Mouse (Mus musculus) megakaryocyte, embryonic 14.5 days (primary cell): ENCODE data around the gene Atpaf2. TPM values are rescaled to one million over a fixed set of nuclear protein-coding genes. Genes with fewer than 3 reads are reported as not detected.

ENCODE experiments used
- H3K27me3 ChIP-seq: replicated peaks from 2 replicates; pipeline ENCODE3; 2012; ENCODE audit warnings: inconsistent platforms
- H3K36me3 ChIP-seq: replicated peaks from 2 replicates; pipeline ENCODE3; 2012; ENCODE audit warnings: low read length, inconsistent platforms, mixed read lengths
- H3K4me1 ChIP-seq: 2 replicates; pipeline ENCODE4 v1.6.1; 2012; ENCODE audit warnings: inconsistent platforms
- H3K4me3 ChIP-seq: replicated peaks from 2 replicates; pipeline ENCODE3; 2012; ENCODE audit warnings: moderate library complexity, mild to moderate bottlenecking, inconsistent platforms
- H3K9me3 ChIP-seq: 2 replicates; pipeline ENCODE4 v1.6.1; 2012; ENCODE audit warnings: inconsistent platforms
- FLI1 ChIP-seq: IDR thresholded peaks from 2 replicates; pipeline ENCODE4 v1.6.1; 2012; ENCODE audit warnings: low read length, inconsistent platforms, mixed read lengths
- GATA1 ChIP-seq: IDR thresholded peaks from 3 replicates; pipeline ENCODE4 v1.6.1; 2012; ENCODE audit warnings: mixed read lengths, low read length, inconsistent platforms, borderline replicate concordance
- polyA plus RNA-seq: library from polyadenylated mRNA; stranded (reverse); fragments of >175 nt; gene quantifications from 2 replicates; pipeline ENCODE4 v1.2.3, GENCODE M21; 2012; ENCODE audit warnings: low replicate concordance; ENCODE audit not compliant: insufficient read depth

Gene Atpaf2
- polyA plus RNA-seq, 1 experiment: 40.7 TPM

DNA sequence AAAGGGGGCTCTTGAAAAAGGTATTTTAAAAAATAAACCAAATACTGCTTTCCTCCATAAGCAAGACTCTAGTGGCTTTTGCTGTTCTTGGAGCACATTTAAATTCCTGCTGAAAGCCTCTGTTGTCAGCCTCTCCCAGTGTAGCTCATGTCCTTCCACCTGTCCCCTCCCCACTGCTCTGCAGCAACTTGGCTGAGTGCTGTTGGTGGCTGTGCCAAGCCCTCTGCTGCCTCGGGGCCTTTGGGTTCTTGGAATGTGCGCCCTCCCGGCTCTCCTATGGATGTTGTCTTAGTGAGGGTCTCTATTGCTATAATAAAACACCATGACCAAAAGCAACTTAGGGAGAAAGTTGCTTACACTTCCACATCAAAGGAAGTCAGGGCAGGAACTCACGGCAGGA, 48.8 kb downstream of the Atpaf2 start:
- H3K4me1 ChIP-seq: peaks cover 43% of the 10 kb centered on the region
- H3K4me3 ChIP-seq: no peak overlapping the region
- H3K9me3 ChIP-seq: no peaks in the 10 kb centered on the region
- TF ChIP-seq GATA1 (no peak), FLI1 (no peak)
- H3K27me3 ChIP-seq: peaks cover 38% of the 10 kb centered on the region
- no peaks in the 10 kb centered on the region for H3K36me3 ChIP-seq

- Histone ChIP-seq H3K36me3 (no peaks in the 10 kb centered on the region), H3K4me1 (peaks cover 43% of the 10 kb centered on the region), H3K9me3 (no peaks in the 10 kb centered on the region), H3K27me3 (peaks cover 42% of the 10 kb centered on the region), H3K4me3 (peak overlapping the region; percentile 19)
- no peak for TF ChIP-seq GATA1
- no peak for TF ChIP-seq FLI1
Measured at GRCm38 (mm10) chr11:60368909-60369308, 49.3 kb downstream of the Atpaf2 start.

GRCm38 (mm10) chr11:60367256-60367655, 51.0 kb downstream of the Atpaf2 start:
- peaks cover 52% of the 10 kb centered on the region for H3K27me3 ChIP-seq
- TF ChIP-seq GATA1: no peak
- no peak for TF ChIP-seq FLI1
- H3K9me3 ChIP-seq: no peaks in the 10 kb centered on the region
- no peaks in the 10 kb centered on the region for H3K36me3 ChIP-seq
- H3K4me1 ChIP-seq: peaks cover 43% of the 10 kb centered on the region
- H3K4me3 ChIP-seq: no peak overlapping the region

DNA sequence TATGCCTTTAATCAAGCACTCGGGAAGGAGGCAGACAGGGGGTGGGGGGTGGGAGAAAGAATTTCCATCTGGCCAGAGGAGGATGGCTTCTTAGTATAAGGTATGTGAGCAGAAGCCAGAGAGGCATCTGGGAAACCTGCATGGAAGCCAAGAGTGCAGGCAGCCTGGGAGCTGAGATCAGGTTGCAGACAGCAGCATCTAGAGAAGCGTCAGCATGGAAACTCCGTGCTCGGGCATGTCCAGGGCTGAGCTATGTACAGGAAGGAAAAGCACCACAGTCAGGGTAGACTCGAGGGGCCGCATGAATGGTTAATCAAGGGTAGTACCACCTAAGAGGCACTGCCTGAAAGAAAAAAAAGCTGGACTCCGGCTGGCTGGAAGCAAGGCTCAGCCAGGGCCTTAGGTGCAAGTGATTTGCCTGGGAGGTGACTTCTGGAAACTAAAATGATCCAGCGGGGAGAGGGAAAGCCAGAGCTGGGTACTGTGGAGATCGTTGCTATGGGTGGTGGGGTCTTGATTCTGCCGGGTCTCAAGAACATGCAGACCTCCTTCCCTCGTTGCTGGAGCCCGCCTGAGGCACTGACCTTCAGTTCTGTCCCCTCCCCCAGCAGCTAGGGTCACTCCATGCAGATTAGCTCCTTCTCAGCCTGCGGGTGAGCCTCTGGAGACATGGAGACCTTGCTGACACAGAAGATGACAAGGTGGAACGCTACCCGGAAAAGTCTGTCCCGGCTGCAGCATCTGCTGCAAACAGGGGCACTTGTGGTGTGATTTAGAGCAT, 51.8 kb downstream of the Atpaf2 start:
- Histone ChIP-seq H3K9me3 (no peaks in the 10 kb centered on the region), H3K4me1 (peaks cover 46% of the 10 kb centered on the region), H3K27me3 (peaks cover 52% of the 10 kb centered on the region), H3K36me3 (no peaks in the 10 kb centered on the region), H3K4me3 (no peak overlapping the region)
- TF ChIP-seq GATA1: no peak
- TF ChIP-seq FLI1: no peak

- Histone ChIP-seq H3K36me3 (no peaks in the 10 kb centered on the region), H3K4me3 (no peak overlapping the region), H3K9me3 (no peaks in the 10 kb centered on the region), H3K27me3 (peaks cover 26% of the 10 kb centered on the region), H3K4me1 (peaks cover 58% of the 10 kb centered on the region)
- TF ChIP-seq FLI1 (no peak), GATA1 (no peak)
Measured at GRCm38 (mm10) chr11:60360631-60361201, 57.5 kb downstream of the Atpaf2 start.

GRCm38 (mm10) chr11:60359936-60360335, 58.3 kb downstream of the Atpaf2 start:
- H3K4me3 ChIP-seq: no peak overlapping the region
- H3K4me1 ChIP-seq: peaks cover 57% of the 10 kb centered on the region
- H3K9me3 ChIP-seq: no peaks in the 10 kb centered on the region
- no peaks in the 10 kb centered on the region for H3K36me3 ChIP-seq
- no peak for TF ChIP-seq FLI1
- no peak for TF ChIP-seq GATA1
- peaks cover 19% of the 10 kb centered on the region for H3K27me3 ChIP-seq

- Histone ChIP-seq H3K4me3 (no peak overlapping the region), H3K36me3 (no peaks in the 10 kb centered on the region), H3K27me3 (peaks cover 12% of the 10 kb centered on the region), H3K9me3 (no peaks in the 10 kb centered on the region), H3K4me1 (peaks cover 57% of the 10 kb centered on the region)
- TF ChIP-seq GATA1: no peak
- TF ChIP-seq FLI1: no peak
Measured at GRCm38 (mm10) chr11:60359138-60359537, 59.1 kb downstream of the Atpaf2 start.

GRCm38 (mm10) chr11:60358548-60358947, 59.7 kb downstream of the Atpaf2 start:
- Histone ChIP-seq H3K27me3 (peaks cover 6% of the 10 kb centered on the region), H3K9me3 (no peaks in the 10 kb centered on the region), H3K36me3 (no peaks in the 10 kb centered on the region), H3K4me3 (no peak overlapping the region), H3K4me1 (peaks cover 62% of the 10 kb centered on the region)
- TF ChIP-seq FLI1: no peak
- no peak for TF ChIP-seq GATA1

DNA sequence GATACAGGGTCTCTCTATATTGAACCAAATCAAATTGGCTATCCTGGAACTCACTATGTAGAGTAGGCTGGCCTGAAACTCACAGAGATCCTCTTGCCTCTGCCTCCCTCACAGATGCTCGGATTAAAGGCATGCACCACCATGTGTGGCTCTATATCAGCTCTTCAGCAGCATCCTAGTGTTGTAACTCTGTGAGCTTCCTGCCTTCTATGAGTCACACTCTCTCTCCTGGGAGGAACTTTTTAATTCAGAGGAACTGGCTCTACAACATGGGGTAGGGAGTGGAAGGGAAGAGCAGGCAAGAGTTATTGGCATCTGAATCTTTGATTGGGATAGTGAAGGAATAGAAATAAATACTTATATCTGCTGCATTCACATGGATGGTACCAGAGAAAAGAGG, 61.1 kb downstream of the Atpaf2 start:
- H3K4me3 ChIP-seq: no peak overlapping the region
- H3K9me3 ChIP-seq: no peaks in the 10 kb centered on the region
- H3K27me3 ChIP-seq: no peaks in the 10 kb centered on the region
- no peaks in the 10 kb centered on the region for H3K36me3 ChIP-seq
- no peak for TF ChIP-seq GATA1
- no peak for TF ChIP-seq FLI1
- peaks cover 68% of the 10 kb centered on the region for H3K4me1 ChIP-seq

GRCm38 (mm10) chr11:60355952-60356351, 62.3 kb downstream of the Atpaf2 start:
- no peaks in the 10 kb centered on the region for H3K9me3 ChIP-seq
- H3K36me3 ChIP-seq: no peaks in the 10 kb centered on the region
- peaks cover 71% of the 10 kb centered on the region for H3K4me1 ChIP-seq
- no peak for TF ChIP-seq FLI1
- no peak for TF ChIP-seq GATA1
- H3K4me3 ChIP-seq: no peak overlapping the region
- H3K27me3 ChIP-seq: no peaks in the 10 kb centered on the region
